In the genomic region with DNA sequence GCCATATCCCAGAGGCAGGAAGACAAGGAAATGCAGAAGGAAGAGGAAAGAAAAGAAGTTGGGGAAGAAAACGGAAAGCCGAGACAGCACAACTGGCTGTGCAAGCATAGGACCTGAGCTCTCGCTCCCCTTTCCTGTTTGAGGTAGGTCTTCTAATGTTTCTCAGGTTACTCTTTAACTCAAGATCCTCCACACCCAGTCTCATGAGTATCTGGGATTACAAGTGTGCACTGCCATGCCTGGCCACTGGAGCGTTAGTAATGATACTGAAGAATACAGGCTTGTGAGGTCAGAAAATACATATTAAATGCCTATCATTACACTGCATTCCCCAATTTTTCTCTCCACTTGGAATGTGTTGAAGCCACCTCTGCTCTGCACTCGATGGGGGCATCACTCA, we compare ENCODE assay signal across 34 mouse cellular contexts. TPM values are rescaled to one million over a fixed set of nuclear protein-coding genes. Genes with fewer than 3 reads are reported as not detected.
DNase-seq lines count a peak whose midpoint lies in the region; ATAC-seq and TF ChIP-seq lines count a peak whose summit lies in the region.
"Had no signal": no experiment of that assay in that cellular context is flagged by ENCODE, and none has a peak within 500 bp of the region (broad histone marks: within the 10 kb centered on the region; RNA-seq: fewer than 3 reads in every experiment).

No protein-coding gene starts in this region.

- no peaks in the 10 kb centered on the region for H3K27me3 ChIP-seq in intestine, postnatal 0 days (replicated peaks; ENCODE audit: control insufficient read depth, insufficient read depth, low read length)
- H3K27me3 ChIP-seq: embryonic facial prominence, embryonic 13.5 days; forebrain, embryonic 13.5 days had no signal

- WGBS in bone marrow, adult 2 months: 48% methylated on average over 5 of the region's 5 CpGs
- WGBS in intestine, postnatal 0 days: 48% methylated on average over 5 of the region's 5 CpGs

- H3K36me3 ChIP-seq in intestine, postnatal 0 days (ENCODE audit: control insufficient read depth, insufficient read depth): no peaks in the 10 kb centered on the region
- H3K36me3 ChIP-seq: embryonic facial prominence, embryonic 10.5 days; embryonic facial prominence, embryonic 13.5 days; G1E; heart, embryonic 13.5 days had no signal

- DNase-seq in layer of hippocampus, adult 2 months (ENCODE audit: low spot score in 2 of 2): no peak
- no peak for DNase-seq in layer of hippocampus, postnatal 25 days (ENCODE audit: extremely low spot score in 1 of 2, low spot score in 1 of 2)
- no peak for DNase-seq in right cerebral cortex, adult 2 months (ENCODE audit: low spot score in 2 of 2)
- no peak for DNase-seq in kidney, postnatal 4 days
- DNase-seq: adrenal gland, adult 2 months; adrenal gland, postnatal 14 days; B cell, adult 2 months; cerebellum, adult 11-12 months; cerebellum, adult 8-10 months; cerebellum, postnatal 10 days; cerebellum, postnatal 36 days; embryo, embryonic 11 days; gastrocnemius, postnatal 10 days; heart, adult 18-20 months; heart, postnatal 14 days; heart, postnatal 4 days had no signal

- ATAC-seq in intestine, postnatal 0 days: peak; percentile 62
- no peak for ATAC-seq in monocyte, adult 5-6 weeks (replicated peaks; ENCODE audit: insufficient number of reproducible peaks, low FRiP score, low TSS enrichment, poor library complexity, severe bottlenecking)
- ATAC-seq: forebrain, embryonic 13.5 days; forebrain, embryonic 16.5 days; hindbrain, postnatal 0 days had no signal

- no peaks in the 10 kb centered on the region for H3K9me3 ChIP-seq in intestine, postnatal 0 days (ENCODE audit: control insufficient read depth)
- H3K9me3 ChIP-seq: embryonic facial prominence, embryonic 10.5 days; embryonic facial prominence, embryonic 13.5 days; forebrain, embryonic 13.5 days; G1E; heart, embryonic 13.5 days had no signal

- H3K4me1 ChIP-seq in bone marrow, adult 2 months (ENCODE audit: control insufficient read depth, insufficient read depth, low read length): no peaks in the 10 kb centered on the region; the same call in 1 of the 2 replicates
- peaks cover 2% of the 10 kb centered on the region; the same call in 1 of the 2 replicates for H3K4me1 ChIP-seq in intestine, postnatal 0 days (replicated peaks; ENCODE audit: control insufficient read depth, insufficient read depth, low read length)

- peak; percentile 37 for TF ChIP-seq CTCF in layer of hippocampus, adult 2 months (conservative IDR thresholded peaks at IDR 0.05)
- TF ChIP-seq CTCF in bone marrow, adult 2 months (IDR thresholded peaks at IDR 0.05; ENCODE audit: control insufficient read depth, insufficient read depth, low read length): no peak
- peak; percentile 44 for TF ChIP-seq CTCF in intestine, postnatal 0 days (IDR thresholded peaks at IDR 0.05; ENCODE audit: low read depth)

- no peak for TF ChIP-seq POLR2A in bone marrow, adult 2 months (IDR thresholded peaks at IDR 0.05; ENCODE audit: borderline replicate concordance, control insufficient read depth, low read depth, low read length)

- H3K4me3 ChIP-seq in layer of hippocampus, adult 2 months: no peak overlapping the region
- no peak overlapping the region for H3K4me3 ChIP-seq in bone marrow, adult 2 months (replicated peaks; ENCODE audit: control insufficient read depth, low read depth, low read length)
- no peak overlapping the region for H3K4me3 ChIP-seq in intestine, postnatal 0 days (ENCODE audit: low read depth, low read length)
- H3K4me3 ChIP-seq: embryonic facial prominence, embryonic 10.5 days; embryonic facial prominence, embryonic 13.5 days; erythroblast, embryonic 14.5 days; forebrain, embryonic 13.5 days; heart, embryonic 13.5 days had no signal

- H3K27ac ChIP-seq in layer of hippocampus, adult 2 months: no peak overlapping the region
- peak overlapping the region; percentile 47 for H3K27ac ChIP-seq in bone marrow, adult 2 months (ENCODE audit: control insufficient read depth, insufficient read depth, low read depth, low read length, poor library complexity)
- no peak overlapping the region for H3K27ac ChIP-seq in intestine, postnatal 0 days (ENCODE audit: low read depth, low read length)
- H3K27ac ChIP-seq: embryonic facial prominence, embryonic 10.5 days; embryonic facial prominence, embryonic 13.5 days; forebrain, embryonic 13.5 days; heart, embryonic 13.5 days; hindbrain, embryonic 14.5 days; hindbrain, postnatal 0 days had no signal

- 0 out of 2 replicates have a peak overlapping the region, but pooled peaks have one; percentile 21 for H3K4me2 ChIP-seq in intestine, postnatal 0 days (replicated peaks; ENCODE audit: low read depth)
- H3K4me2 ChIP-seq: embryonic facial prominence, embryonic 13.5 days; forebrain, embryonic 13.5 days; heart, embryonic 13.5 days; hindbrain, embryonic 14.5 days had no signal

- no peak overlapping the region for H3K9ac ChIP-seq in intestine, postnatal 0 days (ENCODE audit: low read depth, low read length)
- H3K9ac ChIP-seq: embryonic facial prominence, embryonic 13.5 days; forebrain, embryonic 13.5 days; heart, embryonic 13.5 days; hindbrain, embryonic 14.5 days had no signal

RNA-seq across cellular contexts. Expression of gene Pglyrp1, which starts 4.2 kb away (rescaled TPM):
- total RNA-seq in layer of hippocampus, adult 2 months (2021): 10 to 100 TPM; 15.1 to 15.2 TPM
- 10 to 100 TPM in 1 of 2 experiments, 1 to 10 TPM in 1; 8.6 to 17.9 TPM for total RNA-seq in layer of hippocampus, postnatal 25 days (2021)
- polyA plus RNA-seq in bone marrow, adult 2 months (2011; ENCODE audit: insufficient read depth, insufficient read length, low replicate concordance, missing spikeins): 72.2 and 201 TPM in 2 replicates
- polyA plus RNA-seq in intestine, postnatal 0 days (2015; fragmentation: Nextera tagmentation; extraction: Ambion mirVana): 141 and 155 TPM in 2 replicates
- total RNA-seq in monocyte, adult 5-6 weeks (2017): 88.5 to 148 TPM (median 139 TPM) in 3 replicates
- total RNA-seq: G1E had no signal
- polyA plus RNA-seq: G1E had no signal

RNA-seq across cellular contexts. Expression of gene Ccdc61, which starts 34.8 kb away (rescaled TPM):
- total RNA-seq in layer of hippocampus, adult 2 months (2021): 10 to 100 TPM; 10.9 to 12.6 TPM
- 10 to 100 TPM in 1 of 2 experiments, 1 to 10 TPM in 1; 9.5 to 13.5 TPM for total RNA-seq in layer of hippocampus, postnatal 25 days (2021)
- 18.7 and 40.4 TPM in 2 replicates for polyA plus RNA-seq in bone marrow, adult 2 months (2011; ENCODE audit: insufficient read depth, insufficient read length, low replicate concordance, missing spikeins)
- 13.5 and 15.1 TPM in 2 replicates for polyA plus RNA-seq in intestine, postnatal 0 days (2015; fragmentation: Nextera tagmentation; extraction: Ambion mirVana)
- 10.6 to 30.0 TPM (median 24.7 TPM) in 3 replicates for total RNA-seq in monocyte, adult 5-6 weeks (2017)

RNA-seq across cellular contexts. Expression of gene Mill2, which starts 35.6 kb away (rescaled TPM):
- 1 to 10 TPM; 2.3 to 2.6 TPM for total RNA-seq in layer of hippocampus, adult 2 months (2021)
- 1 to 10 TPM; 1.9 to 2.2 TPM for total RNA-seq in layer of hippocampus, postnatal 25 days (2021)
- polyA plus RNA-seq in bone marrow, adult 2 months (2011; ENCODE audit: insufficient read depth, insufficient read length, low replicate concordance, missing spikeins): 1.5 and 3.6 TPM in 2 replicates
- 0.72 and 1.4 TPM in 2 replicates for polyA plus RNA-seq in intestine, postnatal 0 days (2015; fragmentation: Nextera tagmentation; extraction: Ambion mirVana)
- 0.19 to 0.75 TPM in 2 of 3 replicates, not detected in the other for total RNA-seq in monocyte, adult 5-6 weeks (2017)
- total RNA-seq: CH12.LX had no signal
- polyA plus RNA-seq: embryonic facial prominence, embryonic 10.5 days; erythroblast, embryonic 14.5 days; G1E had no signal

RNA-seq across cellular contexts. Expression of gene Nova2, which starts 50.3 kb away (rescaled TPM):
- 10 to 100 TPM; 82.7 to 85.4 TPM for total RNA-seq in layer of hippocampus, adult 2 months (2021)
- 10 to 100 TPM; 69.2 to 93.3 TPM for total RNA-seq in layer of hippocampus, postnatal 25 days (2021)
- polyA plus RNA-seq in bone marrow, adult 2 months (2011; ENCODE audit: insufficient read depth, insufficient read length, low replicate concordance, missing spikeins): 0.16 and 0.35 TPM in 2 replicates
- polyA plus RNA-seq in intestine, postnatal 0 days (2015; fragmentation: Nextera tagmentation; extraction: Ambion mirVana): 0.18 and 0.24 TPM in 2 replicates
- total RNA-seq in monocyte, adult 5-6 weeks (2017): not detected in 3 replicates
- polyA plus RNA-seq: erythroblast, embryonic 14.5 days; G1E had no signal

RNA-seq across cellular contexts. Expression of gene Psg17, which starts 54.0 kb away (rescaled TPM):
- total RNA-seq in layer of hippocampus, adult 2 months (2021): not detected
- total RNA-seq in layer of hippocampus, postnatal 25 days (2021): not detected
- not detected in 2 replicates for polyA plus RNA-seq in bone marrow, adult 2 months (2011; ENCODE audit: insufficient read depth, insufficient read length, low replicate concordance, missing spikeins)
- not detected in 2 replicates for polyA plus RNA-seq in intestine, postnatal 0 days (2015; fragmentation: Nextera tagmentation; extraction: Ambion mirVana)
- not detected in 3 replicates for total RNA-seq in monocyte, adult 5-6 weeks (2017)
- total RNA-seq: adrenal gland, adult 2 months; adrenal gland, postnatal 14 days; adrenal gland, postnatal 4 days; CH12.LX; gastrocnemius, adult 18-20 months; gastrocnemius, postnatal 10 days; gastrocnemius, postnatal 4 days; heart, adult 18-20 months; heart, postnatal 14 days; heart, postnatal 4 days; hindbrain, postnatal 0 days had no signal
- polyA plus RNA-seq: adrenal gland, adult 2 months; embryonic facial prominence, embryonic 10.5 days; embryonic facial prominence, embryonic 13.5 days; erythroblast, embryonic 14.5 days; forebrain, embryonic 13.5 days; forebrain, embryonic 16.5 days; G1E; heart, embryonic 13.5 days; heart, embryonic 16.5 days; hindbrain, embryonic 11.5 days; hindbrain, postnatal 0 days had no signal
